Mouse (Mus musculus) liver, adult 2 months (tissue): Measurements from ENCODE around the gene Fam171a2. TPM values are rescaled to one million over a fixed set of nuclear protein-coding genes. Genes with fewer than 3 reads are reported as not detected.
A peak's percentile ranks its signal among the peaks of the same experiment; 100 is the strongest.

Source experiments
- DNase-seq: peaks from one replicate; pipeline ENCODE4 v3.0.0-alpha.2; 2011; ENCODE audit warnings: low read depth, low spot score; ENCODE audit errors: extremely low read depth
- H3K27ac ChIP-seq: fragments of 200-500 bp; replicated peaks from 2 replicates; pipeline ENCODE4 v1.5.1; 2012; ENCODE audit warnings: low read depth, mild to moderate bottlenecking, control low read depth, inconsistent platforms, low read length; ENCODE audit not compliant: insufficient read depth
- H3K27me3 ChIP-seq: fragments of 200-500 bp; 2 replicates; pipeline ENCODE4 v1.6.1; 2012; ENCODE audit warnings: mild to moderate bottlenecking, moderate library complexity, low read length, inconsistent platforms; ENCODE audit not compliant: control insufficient read depth, insufficient read depth
- H3K36me3 ChIP-seq: fragments of 200-500 bp; 2 replicates; pipeline ENCODE4 v1.6.1; 2012; ENCODE audit warnings: low read length, inconsistent platforms; ENCODE audit not compliant: control insufficient read depth, insufficient read depth
- H3K4me1 ChIP-seq: fragments of 200-500 bp; 2 replicates; pipeline ENCODE4 v1.6.1; 2011; ENCODE audit warnings: low read length; ENCODE audit not compliant: control insufficient read depth, insufficient read depth
- H3K4me3 ChIP-seq: fragments of 200-500 bp; 2 replicates; pipeline ENCODE4 v1.5.1; 2011; ENCODE audit warnings: low read depth, mild to moderate bottlenecking, control low read depth, low read length, moderate library complexity; ENCODE audit not compliant: insufficient read depth
- H3K79me2 ChIP-seq: fragments of 200-500 bp; 2 replicates; pipeline ENCODE4 v1.6.1; 2012; ENCODE audit warnings: inconsistent platforms, mild to moderate bottlenecking, low read length, moderate library complexity; ENCODE audit not compliant: control insufficient read depth, insufficient read depth
- H3K9ac ChIP-seq: fragments of 200-500 bp; 2 replicates; pipeline ENCODE4 v1.6.1; 2012; ENCODE audit warnings: low read depth, mild to moderate bottlenecking, control low read depth, inconsistent platforms, low read length
- CTCF ChIP-seq: fragments of 200-500 bp; IDR thresholded peaks from 2 replicates; pipeline ENCODE4 v1.5.1; 2011; ENCODE audit warnings: low read depth, low read length, control low read depth
- POLR2A ChIP-seq: fragments of 200-500 bp; IDR thresholded peaks from 2 replicates; pipeline ENCODE4 v1.6.1; 2011; ENCODE audit warnings: low read length, control low read depth; ENCODE audit not compliant: insufficient read depth; ENCODE audit errors: extremely low read depth
- WGBS: fragments of 180-500 bp; shearing (Covaris S2); methylation state at CpG from one replicate; pipeline ENCODE4 v1.1.7; 2018; 5-methylcytosine and 5-hydroxymethylcytosine counted together
- polyA plus RNA-seq: library from polyadenylated mRNA; depleted of rRNA; stranded (reverse); fragments of >200 nt; gene quantifications from 2 replicates; pipeline ENCODE4 v1.2.3, GENCODE M21; 2012
- total RNA-seq: library from RNA; depleted of rRNA; stranded (reverse); fragments of >200 nt; gene quantifications from 2 replicates; pipeline ENCODE4 v1.2.3, GENCODE M21; 2014

Fam171a2 gene
- total and polyA plus RNA-seq, 2 experiments, result 1.0 to 1.8 TPM

DNA sequence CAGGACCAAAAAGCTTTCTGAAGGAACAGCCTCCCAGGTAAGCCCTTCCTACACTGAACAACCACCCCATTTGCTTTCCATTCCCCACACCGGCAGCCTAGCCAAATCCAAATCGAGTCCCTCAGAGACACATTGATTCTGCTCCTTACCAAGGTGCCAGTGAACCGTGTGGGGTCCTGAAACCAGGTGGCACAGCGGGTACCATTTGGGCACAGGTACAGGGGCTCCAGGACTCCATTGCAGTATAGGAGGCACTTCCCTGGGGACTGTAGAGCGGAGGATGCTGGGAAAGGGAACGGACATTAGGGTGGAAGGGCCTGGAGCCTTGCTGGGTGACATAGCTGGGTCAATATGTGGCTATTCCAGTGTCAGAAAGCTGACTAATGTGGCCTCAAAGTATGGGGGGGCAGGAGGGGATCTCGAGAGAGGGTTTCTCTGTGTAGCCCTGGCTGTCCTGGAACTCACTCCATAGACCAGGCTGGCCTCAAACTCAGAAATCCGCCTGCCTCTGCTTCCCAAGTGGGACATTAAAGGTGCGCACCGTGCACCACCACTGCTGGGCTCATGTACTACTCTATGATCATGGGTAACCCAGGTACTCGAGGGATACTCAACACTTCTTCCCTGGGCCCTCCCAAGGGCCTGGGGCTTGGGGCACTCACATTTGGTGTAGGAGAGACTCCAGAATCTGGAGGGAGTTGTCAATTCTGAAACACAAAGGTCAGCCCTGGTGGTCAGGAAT, 41.8 kb downstream of the Fam171a2 start:
- 34% methylated on average over 11 of the region's 11 CpGs for WGBS
- Histone ChIP-seq H3K27ac (peak overlapping the region; percentile 97), H3K4me1 (peaks cover 18% of the 10 kb centered on the region), H3K79me2 (peaks cover 7% of the 10 kb centered on the region; the same call in 1 of the 2 replicates), H3K4me3 (peak overlapping the region; percentile 90), H3K9ac (peak overlapping the region; percentile 97), H3K36me3 (peaks cover 15% of the 10 kb centered on the region), H3K27me3 (no peaks in the 10 kb centered on the region)
- DNase-seq, result no peak
- no peak for TF ChIP-seq CTCF
- TF ChIP-seq POLR2A, result no peak

GRCm38 (mm10) chr11:102404161-102405010, 43.1 kb downstream of the Fam171a2 start:
- peak overlapping the region; percentile 73 for H3K9ac ChIP-seq
- no peaks in the 10 kb centered on the region for H3K27me3 ChIP-seq
- peak overlapping the region; percentile 74 for H3K27ac ChIP-seq
- no peak for TF ChIP-seq POLR2A
- no peak for TF ChIP-seq CTCF
- H3K4me1 ChIP-seq, result peaks cover 16% of the 10 kb centered on the region; the same call in 1 of the 2 replicates
- peak; percentile 76 for DNase-seq
- H3K4me3 ChIP-seq, result peak overlapping the region; percentile 57
- 29% methylated on average over 18 of the region's 18 CpGs for WGBS
- H3K36me3 ChIP-seq, result peaks cover 15% of the 10 kb centered on the region
- peaks cover 7% of the 10 kb centered on the region; the same call in 1 of the 2 replicates for H3K79me2 ChIP-seq

- H3K4me1 ChIP-seq, result peaks cover 16% of the 10 kb centered on the region; the same call in 1 of the 2 replicates
- WGBS, result 92% methylated on average over 11 of the region's 11 CpGs
- no peak overlapping the region for H3K4me3 ChIP-seq
- H3K36me3 ChIP-seq, result peaks cover 15% of the 10 kb centered on the region
- peak overlapping the region; percentile 2 for H3K9ac ChIP-seq
- no peaks in the 10 kb centered on the region for H3K27me3 ChIP-seq
- TF ChIP-seq CTCF (no peak), POLR2A (no peak)
- H3K79me2 ChIP-seq, result peaks cover 7% of the 10 kb centered on the region; the same call in 1 of the 2 replicates
- DNase-seq, result no peak
- peak overlapping the region; percentile 66 for H3K27ac ChIP-seq
Measured at GRCm38 (mm10) chr11:102403657-102404056, 43.8 kb downstream of the Fam171a2 start.

DNA sequence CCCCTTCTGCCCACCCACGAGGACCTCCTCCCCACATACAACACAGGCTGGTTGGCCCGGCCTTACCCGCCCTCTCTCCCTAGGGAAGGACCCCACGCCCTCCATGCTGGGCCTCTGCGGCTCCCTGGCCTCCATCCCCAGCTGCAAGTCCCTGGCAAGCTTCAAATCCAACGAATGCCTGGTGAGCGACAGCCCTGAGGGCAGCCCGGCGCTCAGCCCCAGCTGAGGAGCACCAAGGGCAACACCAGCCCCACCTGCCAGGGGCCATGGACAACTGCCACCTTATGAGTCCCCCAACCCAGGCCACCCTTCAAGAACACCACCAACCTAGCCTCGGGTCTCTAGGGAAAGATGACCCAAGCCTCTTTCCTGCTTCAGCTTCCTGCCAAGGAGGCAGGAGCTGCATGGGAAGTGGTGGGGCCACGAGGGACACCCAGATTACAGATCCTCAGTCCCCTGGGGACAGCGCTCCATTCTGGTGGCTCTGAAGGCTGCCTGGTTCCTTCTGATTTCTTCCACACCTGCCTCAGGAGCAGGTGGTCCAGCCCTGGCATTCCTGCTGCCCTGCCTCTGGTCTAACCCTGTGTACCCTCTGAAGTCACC, 45.5 kb downstream of the Fam171a2 start:
- no peak overlapping the region for H3K27ac ChIP-seq
- H3K79me2 ChIP-seq, result peaks cover 7% of the 10 kb centered on the region; the same call in 1 of the 2 replicates
- peaks cover 16% of the 10 kb centered on the region; the same call in 1 of the 2 replicates for H3K4me1 ChIP-seq
- DNase-seq, result no peak
- WGBS, result 70% methylated on average over 12 of the region's 12 CpGs
- no peak overlapping the region for H3K9ac ChIP-seq
- no peak overlapping the region for H3K4me3 ChIP-seq
- no peaks in the 10 kb centered on the region for H3K27me3 ChIP-seq
- TF ChIP-seq POLR2A (0 out of 2 replicates have a peak, but pooled peaks have one; percentile 7), CTCF (no peak)
- H3K36me3 ChIP-seq, result peaks cover 15% of the 10 kb centered on the region

DNA sequence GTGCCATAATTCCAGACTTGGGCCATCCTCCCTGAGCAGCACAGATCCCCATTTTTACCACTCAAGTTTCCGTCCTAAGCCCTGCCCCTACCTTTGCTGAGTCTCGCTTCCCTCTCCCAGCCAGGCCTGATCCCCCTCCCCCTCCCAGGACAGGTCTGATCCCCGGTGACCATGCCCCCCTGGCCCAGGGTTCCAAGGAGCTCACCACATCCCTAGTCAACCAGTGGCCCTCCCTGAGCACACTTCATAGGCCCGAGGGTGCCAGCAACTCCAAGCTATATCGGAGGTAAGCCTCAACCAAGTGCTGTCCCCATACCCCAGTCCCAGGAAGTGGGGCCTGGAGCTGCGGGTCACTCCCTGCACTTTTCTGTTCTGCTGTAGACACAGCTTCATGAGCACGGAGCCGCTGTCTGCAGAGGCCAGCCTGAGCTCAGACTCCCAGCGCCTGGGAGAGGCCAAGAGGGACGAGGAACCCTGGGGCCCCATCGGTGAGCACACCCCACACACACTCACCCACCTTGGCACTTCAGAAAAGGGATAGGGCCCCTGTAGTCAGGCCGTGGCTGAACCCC, 46.9 kb downstream of the Fam171a2 start:
- no peak overlapping the region for H3K9ac ChIP-seq
- 33% methylated on average over 12 of the region's 12 CpGs for WGBS
- TF ChIP-seq CTCF, result no peak
- no peak for DNase-seq
- H3K27ac ChIP-seq, result no peak overlapping the region
- no peak overlapping the region for H3K4me3 ChIP-seq
- peaks cover 15% of the 10 kb centered on the region for H3K36me3 ChIP-seq
- peaks cover 16% of the 10 kb centered on the region; the same call in 1 of the 2 replicates for H3K4me1 ChIP-seq
- no peaks in the 10 kb centered on the region for H3K27me3 ChIP-seq
- H3K79me2 ChIP-seq, result no peaks in the 10 kb centered on the region; the same call in 1 of the 2 replicates
